Mouse (Mus musculus) embryonic facial prominence, embryonic 15.5 days (tissue): ENCODE results near the gene Kmo. TPM values are rescaled to one million over a fixed set of nuclear protein-coding genes. Genes with fewer than 3 reads are reported as not detected.

ENCODE experiments used
- ATAC-seq: fragments of 200-750 bp; cut with Nextera tagmentation; 2 replicates; pipeline ENCODE4 v1.8.0; 2017; ENCODE audit warnings: low read depth, moderate TSS enrichment; ENCODE audit not compliant: insufficient number of reproducible peaks, low FRiP score, low TSS enrichment
- H3K27ac ChIP-seq: fragments of 300-500 bp; sonication (generic); replicated peaks from 2 replicates; pipeline ENCODE4 v1.5.1; 2015; ENCODE audit warnings: mild to moderate bottlenecking, inconsistent platforms
- H3K27me3 ChIP-seq: fragments of 300-500 bp; sonication (generic); 2 replicates; pipeline ENCODE4 v1.6.1; 2015; ENCODE audit warnings: inconsistent platforms
- H3K36me3 ChIP-seq: fragments of 300-500 bp; sonication (generic); 2 replicates; pipeline ENCODE4 v1.6.1; 2015; ENCODE audit warnings: mild to moderate bottlenecking, inconsistent platforms
- H3K4me1 ChIP-seq: fragments of 300-500 bp; sonication (generic); 2 replicates; pipeline ENCODE4 v1.6.1; 2015; ENCODE audit warnings: inconsistent platforms
- H3K4me2 ChIP-seq: fragments of 300-500 bp; sonication (generic); replicated peaks from 2 replicates; pipeline ENCODE4 v1.6.1; 2015; ENCODE audit warnings: mild to moderate bottlenecking, inconsistent platforms
- H3K4me3 ChIP-seq: fragments of 300-500 bp; sonication (generic); replicated peaks from 2 replicates; pipeline ENCODE4 v1.5.1; 2015; ENCODE audit warnings: mild to moderate bottlenecking, inconsistent platforms
- H3K9ac ChIP-seq: fragments of 300-500 bp; sonication (generic); 2 replicates; pipeline ENCODE4 v1.6.1; 2015; ENCODE audit warnings: inconsistent platforms
- H3K9me3 ChIP-seq: fragments of 300-500 bp; sonication (generic); replicated peaks from 2 replicates; pipeline ENCODE4 v1.6.1; 2016; ENCODE audit warnings: inconsistent platforms
- WGBS: fragments of 180-500 bp; shearing (Covaris S2); methylation state at CpG from one replicate; pipeline ENCODE4 v1.1.7; 2015; 5-methylcytosine and 5-hydroxymethylcytosine counted together
- polyA plus RNA-seq: library from polyadenylated mRNA; unstranded; fragments of >200 nt; fragmentation: Nextera tagmentation; extraction: Ambion mirVana; gene quantifications from 2 replicates; pipeline ENCODE4 v1.2.1, GENCODE M21; 2015

Gene Kmo
- polyA plus RNA-seq, 1 experiment from 2014 or later: 0.51 TPM

DNA sequence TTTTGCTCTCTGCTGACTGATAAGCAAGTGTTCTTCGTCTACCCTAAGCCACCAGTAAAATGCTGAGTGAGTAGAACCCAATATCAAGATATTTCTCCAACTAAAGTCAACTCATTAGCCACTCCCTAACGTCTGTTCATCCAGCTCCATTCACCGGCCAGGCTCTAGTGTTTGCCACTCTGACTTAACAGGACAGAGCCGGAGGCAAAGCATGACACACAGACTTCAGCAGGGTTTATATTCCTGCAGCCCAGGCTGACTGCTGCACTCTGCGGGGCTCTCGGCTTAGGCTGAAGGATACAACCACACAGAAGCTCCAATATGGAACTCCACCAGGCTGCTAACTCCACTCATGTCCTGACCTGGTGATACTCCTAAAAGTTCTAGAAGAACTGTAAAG is 12.9 kb upstream of the Kmo start:
- Histone ChIP-seq H3K36me3 (peaks cover 69% of the 10 kb centered on the region), H3K27ac (no peak overlapping the region), H3K27me3 (no peaks in the 10 kb centered on the region), H3K4me3 (no peak overlapping the region), H3K9me3 (no peaks in the 10 kb centered on the region), H3K4me1 (no peaks in the 10 kb centered on the region), H3K4me2 (no peak overlapping the region), H3K9ac (no peak overlapping the region)
- 93% methylated on average over 6 of the region's 6 CpGs for WGBS
- ATAC-seq: no peak

DNA sequence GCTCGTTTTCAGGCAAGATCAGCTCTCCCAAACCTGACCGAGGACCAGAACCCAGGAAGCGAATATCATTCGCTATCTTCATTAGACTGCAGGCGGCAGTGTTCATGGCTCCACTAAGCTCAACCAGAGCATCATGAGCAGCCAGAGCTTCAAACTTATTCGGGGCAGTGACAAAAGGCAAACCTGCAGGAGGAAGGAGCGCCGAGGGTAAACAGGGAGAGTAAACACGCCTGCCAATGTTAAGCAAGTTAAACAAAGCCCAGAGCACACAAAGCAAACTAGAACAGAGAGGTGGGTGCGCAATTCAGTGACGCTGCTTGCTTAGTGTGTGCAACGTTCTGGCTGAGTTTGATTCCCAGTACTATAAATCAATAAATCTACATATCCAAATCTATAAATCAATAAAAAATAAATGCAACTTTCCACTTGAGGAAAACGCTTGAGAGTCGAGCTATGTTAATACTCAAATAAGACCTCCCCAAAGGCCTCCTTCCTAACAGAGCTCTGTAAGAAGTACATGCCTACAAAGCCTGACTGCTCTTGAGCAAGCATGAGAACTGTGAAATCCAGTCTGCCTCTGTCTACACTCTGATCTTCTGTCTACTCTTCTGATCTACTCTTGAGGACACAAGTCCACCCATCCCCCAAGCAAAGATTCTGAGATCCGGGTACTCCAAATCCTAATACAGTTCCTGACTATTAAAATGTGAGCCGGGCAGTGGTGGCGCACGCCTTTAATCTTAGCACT is 12.2 kb upstream of the Kmo start:
- no peaks in the 10 kb centered on the region for H3K9me3 ChIP-seq
- H3K36me3 ChIP-seq: peaks cover 68% of the 10 kb centered on the region
- H3K27me3 ChIP-seq: no peaks in the 10 kb centered on the region
- H3K4me1 ChIP-seq: no peaks in the 10 kb centered on the region
- H3K4me3 ChIP-seq: no peak overlapping the region
- no peak overlapping the region for H3K9ac ChIP-seq
- ATAC-seq: no peak
- H3K27ac ChIP-seq: no peak overlapping the region
- 92% methylated on average over 18 of the region's 18 CpGs for WGBS
- H3K4me2 ChIP-seq: no peak overlapping the region

DNA sequence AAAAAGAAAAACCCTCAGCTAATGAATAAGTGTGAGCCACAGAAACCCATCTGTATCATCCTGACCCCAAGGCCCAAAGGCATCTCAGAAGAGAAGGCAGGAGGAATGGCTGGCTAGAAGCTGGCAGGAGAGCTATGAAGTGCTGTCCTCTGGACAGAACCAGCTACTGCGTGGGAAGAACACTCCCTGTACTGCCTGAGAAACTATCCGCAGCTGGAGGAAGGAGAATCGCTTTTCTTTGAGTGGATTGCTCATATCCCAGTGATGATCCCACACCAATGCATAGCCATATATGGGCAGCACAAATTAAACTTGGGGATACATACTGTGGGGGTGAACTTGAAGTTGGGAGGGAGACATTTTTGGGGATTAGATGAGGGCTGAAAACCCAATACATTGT is 11.5 kb upstream of the Kmo start:
- no peaks in the 10 kb centered on the region for H3K4me1 ChIP-seq
- no peak overlapping the region for H3K4me2 ChIP-seq
- no peak overlapping the region for H3K27ac ChIP-seq
- no peak overlapping the region for H3K4me3 ChIP-seq
- no peak for ATAC-seq
- H3K9ac ChIP-seq: no peak overlapping the region
- no peaks in the 10 kb centered on the region for H3K27me3 ChIP-seq
- 81% methylated on average over 3 of the region's 3 CpGs for WGBS
- H3K9me3 ChIP-seq: no peaks in the 10 kb centered on the region
- peaks cover 67% of the 10 kb centered on the region for H3K36me3 ChIP-seq

DNA sequence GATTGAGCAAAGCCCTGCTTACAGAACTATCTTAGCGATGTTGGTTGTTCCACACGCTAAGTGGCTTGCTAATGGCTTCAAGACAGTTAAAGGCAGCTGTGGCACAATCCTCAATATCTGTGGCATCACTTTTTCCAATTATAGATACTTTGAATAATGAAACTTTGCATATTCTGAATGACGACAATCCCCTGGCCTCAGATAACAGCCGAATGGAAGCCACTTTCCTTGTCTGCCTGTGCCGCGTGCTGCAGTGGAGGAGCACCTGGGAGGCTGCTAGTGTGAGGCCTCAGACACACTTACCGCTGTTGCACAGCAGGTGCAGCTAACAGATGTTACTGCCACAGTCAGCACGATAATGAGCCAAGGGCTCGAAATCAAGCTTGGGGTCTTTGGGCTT is 5.2 kb upstream of the Kmo start:
- H3K9me3 ChIP-seq: no peaks in the 10 kb centered on the region
- H3K4me1 ChIP-seq: no peaks in the 10 kb centered on the region
- no peak overlapping the region for H3K27ac ChIP-seq
- no peak overlapping the region for H3K9ac ChIP-seq
- no peaks in the 10 kb centered on the region for H3K27me3 ChIP-seq
- H3K4me3 ChIP-seq: no peak overlapping the region
- no peak for ATAC-seq
- WGBS: 94% methylated on average over 9 of the region's 9 CpGs
- H3K36me3 ChIP-seq: peaks cover 51% of the 10 kb centered on the region
- H3K4me2 ChIP-seq: no peak overlapping the region

DNA sequence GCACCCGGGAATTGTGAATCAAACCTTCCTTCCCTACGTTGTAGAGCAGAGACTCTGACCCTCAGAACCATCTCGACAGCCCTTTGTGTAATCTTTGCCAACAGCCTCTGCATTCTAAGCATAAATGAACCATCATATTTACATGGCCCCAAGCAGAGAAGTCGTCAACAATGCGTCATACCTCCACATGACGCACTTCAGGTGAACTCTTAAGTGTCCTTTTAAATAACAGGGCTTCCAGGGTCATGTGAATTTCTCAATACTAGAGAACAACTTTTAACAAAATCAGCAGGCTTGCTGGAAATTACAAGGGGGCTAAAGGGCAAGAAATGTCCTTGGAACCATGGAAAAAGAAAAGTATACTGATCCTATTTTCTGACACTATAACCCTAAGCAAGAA is 3.5 kb downstream of the Kmo start:
- WGBS: 77% methylated on average over 6 of the region's 6 CpGs
- peaks cover 8% of the 10 kb centered on the region; the same call in 1 of the 2 replicates for H3K36me3 ChIP-seq
- no peaks in the 10 kb centered on the region for H3K27me3 ChIP-seq
- H3K4me2 ChIP-seq: no peak overlapping the region; the same call in 1 of the 2 replicates
- peaks cover 12% of the 10 kb centered on the region for H3K4me1 ChIP-seq
- H3K9me3 ChIP-seq: no peaks in the 10 kb centered on the region
- H3K4me3 ChIP-seq: no peak overlapping the region
- no peak overlapping the region for H3K9ac ChIP-seq
- ATAC-seq: no peak
- no peak overlapping the region for H3K27ac ChIP-seq

DNA sequence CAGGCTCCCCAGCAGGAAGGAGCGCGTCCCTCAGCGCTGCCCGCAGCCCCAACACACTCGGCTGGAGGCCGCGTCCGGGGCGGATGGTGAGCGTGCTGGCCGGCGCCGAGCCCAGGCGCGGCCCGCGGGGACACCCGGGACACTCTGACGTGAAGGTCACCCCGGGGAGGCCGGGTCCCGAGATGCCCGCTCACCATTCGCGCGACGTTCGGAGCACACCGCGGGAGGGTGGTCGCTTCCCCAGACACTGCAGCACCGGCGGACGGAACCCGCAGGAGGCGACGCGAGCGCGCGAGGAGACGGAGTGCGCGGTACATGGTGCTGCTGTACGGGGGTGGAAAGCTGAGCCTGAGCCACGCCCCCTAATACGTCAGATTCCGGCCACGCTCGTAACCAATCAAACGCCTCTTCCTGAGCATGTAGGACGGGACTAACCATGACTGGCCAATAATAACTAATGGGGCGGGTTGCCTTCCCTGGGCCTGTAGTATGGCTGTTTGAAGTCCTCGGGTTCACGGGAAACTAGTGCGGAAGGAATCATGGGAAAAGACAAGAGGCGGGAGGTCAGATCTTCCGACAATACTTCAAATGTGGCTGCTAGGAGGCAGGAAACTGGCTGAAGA is 5.2 kb downstream of the Kmo start, which contains the start of gene Fh1:
Gene Fh1, minus strand, starts transcription at position 379 of the 623 bp plus-strand sequence.
- peaks cover 12% of the 10 kb centered on the region for H3K4me1 ChIP-seq
- under 1% methylated on average over 58 of the region's 58 CpGs for WGBS
- H3K27ac ChIP-seq: peak within 1 kb of the TSS; percentile 77
- H3K9ac ChIP-seq: peak within 1 kb of the TSS; percentile 76
- peak within 1 kb of the TSS; percentile 67 for H3K4me3 ChIP-seq
- no peaks in the 10 kb centered on the region for H3K36me3 ChIP-seq
- H3K27me3 ChIP-seq: no peaks in the 10 kb centered on the region
- peak within 1 kb of the TSS; percentile 71 for H3K4me2 ChIP-seq
- H3K9me3 ChIP-seq: no peaks in the 10 kb centered on the region
- peak; percentile 100 for ATAC-seq

DNA sequence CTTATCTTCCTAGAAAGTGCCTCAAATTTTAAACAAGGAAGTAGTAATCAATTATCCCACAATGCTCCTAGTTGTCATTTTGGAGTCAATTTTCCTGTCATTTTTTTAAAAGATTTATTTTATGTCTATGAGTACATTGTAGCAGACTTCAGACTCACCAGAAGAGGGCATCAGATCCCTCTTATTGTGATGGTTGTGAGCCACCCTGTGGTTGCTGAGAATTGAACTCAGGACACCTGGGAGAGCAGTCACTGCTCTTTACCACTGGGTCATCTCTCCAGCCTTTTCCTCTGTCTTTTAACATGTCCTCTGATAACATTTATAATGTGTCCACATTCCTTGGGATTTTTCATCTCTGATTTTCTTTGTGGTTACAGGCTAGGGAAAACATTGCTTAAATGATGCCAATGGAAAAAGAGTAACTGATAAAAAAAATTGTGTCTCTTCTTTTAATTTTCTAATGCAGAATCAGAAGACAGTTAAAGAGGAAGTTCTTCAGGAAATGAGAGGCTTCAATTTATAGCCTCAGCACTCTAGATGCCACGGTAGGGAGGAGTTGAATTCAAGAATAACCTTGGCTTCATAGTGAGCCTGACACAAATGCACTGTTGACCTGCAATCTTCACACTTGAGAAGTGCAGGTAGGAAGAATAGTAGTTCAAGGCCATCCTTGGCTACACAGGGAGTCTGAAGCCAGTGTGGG is 6.0 kb downstream of the Kmo start:
- H3K27me3 ChIP-seq: no peaks in the 10 kb centered on the region
- 88% methylated on average over 1 of the region's 1 CpGs for WGBS
- H3K4me2 ChIP-seq: peak overlapping the region; percentile 59
- H3K27ac ChIP-seq: peak overlapping the region; percentile 77
- no peak overlapping the region for H3K9ac ChIP-seq
- H3K36me3 ChIP-seq: no peaks in the 10 kb centered on the region
- no peak for ATAC-seq
- no peaks in the 10 kb centered on the region for H3K9me3 ChIP-seq
- H3K4me1 ChIP-seq: peaks cover 12% of the 10 kb centered on the region
- peak overlapping the region; percentile 67 for H3K4me3 ChIP-seq

DNA sequence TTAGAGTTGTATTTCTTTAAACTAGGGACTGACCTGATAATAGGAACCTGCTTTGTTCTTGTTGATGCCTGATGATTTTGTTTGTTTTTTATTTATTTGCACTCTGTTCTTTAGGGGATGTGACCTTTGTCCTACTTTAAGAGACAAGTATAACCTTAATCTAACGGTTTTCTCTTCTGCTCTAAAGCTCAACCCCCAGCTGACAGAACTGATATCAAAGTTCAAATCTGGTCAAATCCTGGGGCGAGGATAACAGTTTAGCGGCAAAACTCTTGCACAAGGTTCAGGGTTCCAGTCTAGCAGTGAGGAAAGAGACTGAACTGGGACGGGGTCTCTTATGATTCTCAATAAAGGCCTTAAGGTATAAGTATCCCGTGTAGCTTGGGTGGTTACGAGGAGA is 9.1 kb downstream of the Kmo start:
- WGBS: 88% methylated on average over 6 of the region's 6 CpGs
- Histone ChIP-seq H3K9me3 (no peaks in the 10 kb centered on the region), H3K9ac (no peak overlapping the region), H3K4me2 (no peak overlapping the region), H3K27me3 (no peaks in the 10 kb centered on the region), H3K36me3 (no peaks in the 10 kb centered on the region), H3K4me1 (peaks cover 4% of the 10 kb centered on the region), H3K27ac (no peak overlapping the region), H3K4me3 (no peak overlapping the region)
- ATAC-seq: no peak

DNA sequence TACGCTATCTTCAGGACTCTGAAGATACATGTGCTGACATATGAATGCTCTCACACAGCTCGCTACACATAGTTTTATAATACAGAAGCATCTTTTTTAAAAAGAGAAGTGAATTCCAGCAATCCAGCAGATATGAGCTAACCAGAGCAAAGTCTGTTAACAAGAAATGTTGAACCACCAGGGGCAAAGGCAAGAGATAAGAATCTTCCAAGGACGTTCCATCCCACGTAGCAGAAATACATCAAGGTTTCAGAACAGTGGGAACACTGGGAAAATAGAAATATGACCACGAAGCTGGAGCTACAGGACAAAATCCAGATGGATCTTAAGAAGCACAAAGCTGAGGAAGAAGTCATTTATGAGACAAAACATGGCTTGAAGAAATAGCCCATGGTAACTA is 10.2 kb downstream of the Kmo start:
- no peaks in the 10 kb centered on the region for H3K9me3 ChIP-seq
- H3K36me3 ChIP-seq: no peaks in the 10 kb centered on the region
- H3K4me2 ChIP-seq: no peak overlapping the region
- H3K27ac ChIP-seq: no peak overlapping the region
- no peak for ATAC-seq
- H3K9ac ChIP-seq: no peak overlapping the region
- no peaks in the 10 kb centered on the region for H3K27me3 ChIP-seq
- WGBS: 84% methylated on average over 5 of the region's 5 CpGs
- no peak overlapping the region for H3K4me3 ChIP-seq
- no peaks in the 10 kb centered on the region for H3K4me1 ChIP-seq

DNA sequence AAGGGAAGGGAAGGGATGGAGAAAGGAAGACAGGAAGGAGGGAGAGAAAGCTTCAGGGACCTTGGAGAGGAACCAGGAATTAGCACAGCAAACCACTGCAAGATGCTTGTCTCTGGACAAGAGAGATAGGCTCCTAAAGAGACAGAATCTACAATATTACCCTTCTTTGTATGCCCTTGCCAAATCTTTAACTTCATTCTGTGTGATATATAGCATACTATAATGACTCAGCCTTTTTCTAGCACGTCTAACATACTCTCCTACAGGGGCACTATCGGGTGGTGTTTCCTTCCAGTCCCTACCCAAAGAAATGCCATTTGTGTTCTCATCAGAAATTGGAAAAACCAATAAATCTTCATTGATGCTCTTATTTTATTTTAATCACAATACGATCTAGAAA is 10.9 kb downstream of the Kmo start:
- Histone ChIP-seq H3K27ac (no peak overlapping the region), H3K9ac (no peak overlapping the region)
- WGBS: 78% methylated on average over 3 of the region's 3 CpGs

DNA sequence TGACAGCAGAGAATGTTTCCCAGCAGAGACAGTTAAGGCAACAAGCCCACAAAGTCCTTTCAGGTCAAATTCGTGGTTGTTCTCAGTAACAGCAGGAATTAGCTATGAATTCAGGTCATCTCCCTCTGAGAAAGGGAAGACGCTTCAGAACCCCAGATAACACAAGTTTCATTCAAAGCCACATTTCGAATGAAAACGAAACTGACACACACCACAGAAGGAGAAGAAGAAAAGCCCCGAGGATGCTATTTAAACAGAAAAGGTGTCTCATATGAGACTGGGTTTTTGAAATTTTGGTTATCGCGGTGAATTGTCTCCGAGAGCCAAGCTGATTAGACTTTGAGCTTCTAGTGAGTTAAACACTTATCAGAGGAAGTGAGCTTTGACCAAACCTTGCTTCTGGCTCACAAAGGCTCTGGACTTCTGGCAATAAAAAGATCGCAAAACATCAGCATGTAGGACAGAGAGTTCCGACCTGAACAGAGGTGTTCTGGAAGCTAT is 11.6 kb downstream of the Kmo start:
- ATAC-seq: no peak
- H3K36me3 ChIP-seq: no peaks in the 10 kb centered on the region
- H3K9me3 ChIP-seq: no peaks in the 10 kb centered on the region
- no peak overlapping the region for H3K9ac ChIP-seq
- no peaks in the 10 kb centered on the region for H3K4me1 ChIP-seq
- H3K4me2 ChIP-seq: no peak overlapping the region
- no peak overlapping the region for H3K4me3 ChIP-seq
- 81% methylated on average over 10 of the region's 10 CpGs for WGBS
- H3K27ac ChIP-seq: no peak overlapping the region
- no peaks in the 10 kb centered on the region for H3K27me3 ChIP-seq

More for the DNA sequence above, 10.9 kb downstream of the Kmo start:
- H3K4me1 ChIP-seq: no peaks in the 10 kb centered on the region
- H3K27me3 ChIP-seq: no peaks in the 10 kb centered on the region
- no peaks in the 10 kb centered on the region for H3K36me3 ChIP-seq
- H3K4me2 ChIP-seq: no peak overlapping the region
- H3K9me3 ChIP-seq: no peaks in the 10 kb centered on the region
- no peak for ATAC-seq
- H3K4me3 ChIP-seq: no peak overlapping the region
